Mouse (Mus musculus) bone marrow, adult 2 months (tissue): ENCODE data around the gene Lrmda. TPM values are rescaled to one million over a fixed set of nuclear protein-coding genes. Genes with fewer than 3 reads are reported as not detected.

Experiments used
- H3K27ac ChIP-seq: fragments of 200-500 bp; 2 replicates; pipeline ENCODE4 v1.5.1; 2012; ENCODE audit warnings: low read depth, mild to moderate bottlenecking, control low read depth, inconsistent platforms, low read length; ENCODE audit not compliant: control insufficient read depth, poor library complexity, insufficient read depth
- H3K4me1 ChIP-seq: fragments of 200-500 bp; 2 replicates; pipeline ENCODE4 v1.6.1; 2011; ENCODE audit warnings: low read length; ENCODE audit not compliant: control insufficient read depth, insufficient read depth
- H3K4me3 ChIP-seq: fragments of 200-500 bp; replicated peaks from 2 replicates; pipeline ENCODE3; 2011; ENCODE audit warnings: mild to moderate bottlenecking, low read depth, low read length, control low read depth; ENCODE audit not compliant: control insufficient read depth
- CTCF ChIP-seq: fragments of 200-500 bp; IDR thresholded peaks from 2 replicates; pipeline ENCODE4 v1.5.1; 2011; ENCODE audit warnings: low read length, control low read depth; ENCODE audit not compliant: control insufficient read depth, insufficient read depth
- POLR2A ChIP-seq: fragments of 200-500 bp; IDR thresholded peaks from 2 replicates; pipeline ENCODE4 v1.6.1; 2011; ENCODE audit warnings: low read depth, mild to moderate bottlenecking, control low read depth, low read length, borderline replicate concordance; ENCODE audit not compliant: control insufficient read depth
- WGBS: fragments of 180-500 bp; shearing (Covaris S2); methylation state at CpG from one replicate; pipeline ENCODE4 v1.1.7; 2018; 5-methylcytosine and 5-hydroxymethylcytosine counted together
- polyA plus RNA-seq: library from polyadenylated mRNA; stranded (reverse); fragments of >200 nt; gene quantifications from 2 replicates; pipeline ENCODE4 v1.2.4, GENCODE M21; 2011; ENCODE audit warnings: low replicate concordance; ENCODE audit not compliant: missing spikeins, insufficient read depth, insufficient read length

The Lrmda gene
- polyA plus RNA-seq, 1 experiment = 3.8 TPM

DNA sequence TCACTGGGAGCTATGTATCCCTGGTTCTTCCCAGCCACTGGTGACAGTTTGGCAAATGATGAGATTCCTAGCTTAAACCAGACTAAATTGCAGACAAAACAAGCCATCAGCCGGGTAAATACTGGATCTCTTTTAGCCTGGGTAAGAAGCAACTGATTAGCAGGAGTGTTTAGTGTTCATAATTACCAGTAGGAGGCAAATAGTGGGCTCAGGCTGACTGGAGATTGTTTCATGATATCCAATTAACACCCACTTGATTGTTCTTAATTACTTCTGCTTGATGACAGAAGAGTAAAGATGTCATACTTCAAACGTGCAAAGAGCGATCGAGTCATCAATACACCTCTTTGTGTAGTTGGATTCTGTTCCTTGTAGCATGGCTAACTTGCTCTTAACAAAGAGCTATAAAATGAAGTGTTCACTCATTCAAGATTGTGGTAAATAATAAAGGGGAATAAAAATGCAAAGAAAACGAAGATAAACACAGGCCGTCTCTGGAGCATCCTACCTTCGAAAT lies 405.6 kb downstream of the Lrmda start:
- Histone ChIP-seq H3K4me1 (no peaks in the 10 kb centered on the region), H3K4me3 (no peak overlapping the region), H3K27ac (no peak overlapping the region)
- TF ChIP-seq CTCF (no peak), POLR2A (no peak)
- 89% methylated on average over 7 of the region's 7 CpGs for WGBS

GRCm38 (mm10) chr14:22435441-22435840 lies 415.9 kb downstream of the Lrmda start:
- Histone ChIP-seq H3K27ac (no peak overlapping the region), H3K4me1 (no peaks in the 10 kb centered on the region), H3K4me3 (no peak overlapping the region)
- WGBS = 61% methylated on average over 3 of the region's 3 CpGs
- TF ChIP-seq POLR2A (no peak), CTCF (no peak)

- no peak overlapping the region for H3K27ac ChIP-seq
- WGBS = 59% methylated on average over 4 of the region's 4 CpGs
- H3K4me3 ChIP-seq = no peak overlapping the region
- no peaks in the 10 kb centered on the region for H3K4me1 ChIP-seq
- TF ChIP-seq POLR2A (no peak), CTCF (no peak)
Measured at GRCm38 (mm10) chr14:22435860-22436377, 416.4 kb downstream of the Lrmda start.

- TF ChIP-seq POLR2A (no peak), CTCF (no peak)
- H3K27ac ChIP-seq = no peak overlapping the region
- 63% methylated on average over 18 of the region's 18 CpGs for WGBS
- no peak overlapping the region for H3K4me3 ChIP-seq
- H3K4me1 ChIP-seq = no peaks in the 10 kb centered on the region
Measured at GRCm38 (mm10) chr14:22440341-22440999, 421.0 kb downstream of the Lrmda start.

DNA sequence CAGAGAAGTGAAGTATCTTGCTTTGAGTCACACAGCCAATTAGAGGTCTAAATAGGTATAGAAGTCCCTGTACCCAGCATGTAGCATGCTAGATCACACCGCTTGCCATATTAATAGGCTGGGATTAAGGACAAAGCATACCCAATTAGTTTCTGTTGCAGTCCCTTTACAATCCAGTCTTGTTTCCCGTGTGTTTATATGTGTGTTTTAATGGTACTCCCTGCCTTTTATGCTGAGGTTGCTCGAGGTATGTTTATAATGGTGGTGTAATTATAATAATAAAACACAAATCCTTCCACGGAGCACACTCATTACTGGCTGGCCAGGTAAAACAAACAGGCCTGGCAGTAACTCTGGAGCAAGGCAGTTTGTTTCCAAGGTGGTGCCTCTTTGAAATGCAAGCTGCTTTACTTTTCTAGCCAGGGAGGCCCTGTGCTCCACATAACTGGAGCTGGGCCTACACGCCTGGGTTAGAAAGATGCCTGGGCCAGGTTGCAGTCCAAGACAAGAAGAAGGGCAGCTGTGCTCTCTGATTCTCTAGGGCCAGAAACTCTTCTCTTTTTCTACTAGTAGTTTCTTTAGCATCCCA lies 422.4 kb downstream of the Lrmda start:
- H3K4me3 ChIP-seq = no peak overlapping the region
- no peak for TF ChIP-seq CTCF
- WGBS = 83% methylated on average over 5 of the region's 5 CpGs
- H3K4me1 ChIP-seq = no peaks in the 10 kb centered on the region
- H3K27ac ChIP-seq = no peak overlapping the region

GRCm38 (mm10) chr14:22442719-22443118 lies 423.2 kb downstream of the Lrmda start:
- Histone ChIP-seq H3K4me3 (no peak overlapping the region), H3K4me1 (no peaks in the 10 kb centered on the region), H3K27ac (no peak overlapping the region)
- TF ChIP-seq POLR2A (no peak), CTCF (no peak)
- WGBS = 85% methylated on average over 5 of the region's 5 CpGs

- Histone ChIP-seq H3K4me1 (no peaks in the 10 kb centered on the region), H3K4me3 (no peak overlapping the region), H3K27ac (no peak overlapping the region)
- 72% methylated on average over 2 of the region's 2 CpGs for WGBS
- TF ChIP-seq CTCF (no peak), POLR2A (no peak)
Measured at GRCm38 (mm10) chr14:22444541-22444940, 425.0 kb downstream of the Lrmda start.

DNA sequence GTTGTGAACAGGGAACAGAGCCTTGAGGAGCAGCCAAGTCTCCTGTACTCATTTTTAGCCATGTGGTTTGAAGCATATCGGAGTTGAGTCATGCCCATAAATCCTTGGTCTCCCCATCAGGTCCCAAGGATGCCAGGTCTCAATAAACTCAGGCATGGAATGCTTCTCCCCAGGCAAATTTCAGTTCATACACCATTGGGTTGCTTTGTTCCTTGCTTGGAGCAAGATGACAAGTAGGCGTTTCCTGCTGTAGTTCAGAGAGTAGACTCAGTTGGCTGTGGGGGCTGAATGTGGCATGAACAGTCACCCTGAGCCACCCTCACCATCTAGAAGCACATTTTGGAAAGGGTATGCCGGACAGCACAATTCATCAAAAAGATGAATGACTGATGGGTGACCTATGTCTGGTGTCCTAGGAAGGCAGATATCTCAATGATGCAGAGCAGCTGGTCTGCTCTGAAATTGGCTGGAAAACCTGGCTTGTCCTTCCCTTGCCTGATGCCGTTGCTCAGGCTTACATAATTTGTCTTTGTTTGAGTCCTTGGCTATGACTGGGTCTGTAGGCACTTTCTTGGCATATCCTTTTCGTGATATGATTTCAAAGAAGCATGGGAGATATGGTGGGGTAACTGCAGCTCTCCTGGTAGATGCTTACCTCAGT lies 425.8 kb downstream of the Lrmda start:
- WGBS = 83% methylated on average over 5 of the region's 5 CpGs
- no peaks in the 10 kb centered on the region for H3K4me1 ChIP-seq
- no peak overlapping the region for H3K4me3 ChIP-seq
- H3K27ac ChIP-seq = no peak overlapping the region
- TF ChIP-seq CTCF (no peak), POLR2A (no peak)
